Mouse (Mus musculus) erythroblast, embryonic 14.5 days (primary cell): Measurements from ENCODE around the gene Fanci.

Experiments
- GATA1 ChIP-seq: IDR thresholded peaks from 2 replicates; pipeline ENCODE4 v1.6.1; 2012; ENCODE audit warnings: low read length, inconsistent platforms, mixed read lengths
- TAL1 ChIP-seq: IDR thresholded peaks from 3 replicates; pipeline ENCODE4 v1.6.1; 2012; ENCODE audit warnings: low read length, inconsistent platforms, mixed read lengths

- TF ChIP-seq TAL1 (no peak), GATA1 (no peak)
Observed at GRCm38 (mm10) chr7:79414449-79415375, 23.0 kb downstream of the Fanci start.
